Mouse (Mus musculus): ENCODE data around the gene Klhl26.

The Klhl26 gene

DNA sequence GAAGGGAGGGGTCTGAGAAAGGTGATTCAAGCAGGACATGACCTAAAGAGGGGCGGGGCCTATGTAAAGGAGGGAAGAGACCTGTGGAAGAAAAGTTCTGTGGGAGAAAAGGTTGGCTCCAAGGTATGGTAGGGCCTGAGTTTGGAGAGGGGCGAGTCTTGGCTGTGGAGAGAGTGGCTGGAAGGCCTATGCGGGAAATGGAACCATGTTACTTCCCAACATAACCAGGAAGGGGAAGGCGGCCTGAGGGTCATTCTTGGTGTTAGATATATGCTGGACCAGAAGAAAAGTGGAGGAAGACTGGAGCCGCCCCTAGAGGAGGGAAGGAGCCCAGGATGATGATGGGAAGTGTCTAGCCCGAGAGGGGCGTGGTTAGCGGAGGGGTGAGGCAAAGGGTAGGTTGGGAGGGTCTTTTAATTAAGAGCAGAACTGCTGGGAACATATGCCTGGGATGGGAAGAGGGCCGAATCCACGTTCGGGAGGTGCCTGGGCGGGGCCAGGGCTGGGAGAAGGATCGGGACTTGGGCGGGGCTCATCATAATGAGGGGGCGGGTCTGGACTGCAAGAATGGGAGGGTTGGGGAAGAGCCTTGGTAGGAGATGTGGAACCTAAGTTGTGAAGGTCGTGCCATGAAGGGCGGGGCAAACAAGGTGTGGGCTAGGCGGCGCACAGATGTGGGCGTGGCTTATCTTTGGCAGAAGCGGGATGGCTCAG, 658 bp upstream of the Klhl26 start:
- DNase-seq (ENCODE audit: low spot score in 2 of 2): no peak

DNA sequence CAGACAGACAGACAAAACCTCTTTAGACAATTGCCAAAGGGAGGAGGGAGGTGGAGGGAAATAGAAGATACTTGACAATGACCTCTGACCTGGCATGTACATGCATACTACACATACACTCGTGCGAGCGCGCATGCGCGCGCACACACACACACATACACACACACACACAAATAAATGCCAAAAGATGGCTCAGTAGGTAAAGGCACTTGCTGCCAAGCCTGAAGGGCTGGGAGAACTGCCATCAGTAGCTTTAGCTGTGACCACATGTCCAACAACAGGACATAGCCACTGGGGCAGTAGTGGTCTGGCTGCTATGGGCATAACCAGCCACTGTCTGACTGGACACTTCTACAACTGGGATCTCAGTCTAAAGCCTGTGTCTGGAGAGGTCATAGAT, 4.9 kb downstream of the Klhl26 start:
- DNase-seq (ENCODE audit: low spot score in 2 of 2): no peak

DNA sequence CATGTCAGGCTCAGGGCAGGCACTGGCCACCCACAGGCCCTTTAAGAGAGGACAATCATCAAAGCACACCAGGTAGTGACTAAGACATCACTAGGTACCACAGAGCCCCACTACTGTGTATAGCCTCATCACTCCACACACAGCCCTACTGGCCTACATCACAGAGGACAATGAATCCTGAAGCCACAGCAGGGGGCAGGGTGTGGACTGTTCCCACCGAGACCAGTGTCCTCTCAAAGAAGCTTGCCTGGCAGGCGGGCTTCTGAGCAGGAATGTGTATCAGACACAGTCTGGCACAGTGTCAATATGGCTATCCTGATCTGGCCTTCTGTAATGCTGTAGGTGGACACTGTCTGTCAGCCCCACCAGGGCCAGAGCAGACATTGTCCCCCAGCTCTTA, 6.8 kb downstream of the Klhl26 start:
- DNase-seq (ENCODE audit: low spot score in 2 of 2): no peak

DNA sequence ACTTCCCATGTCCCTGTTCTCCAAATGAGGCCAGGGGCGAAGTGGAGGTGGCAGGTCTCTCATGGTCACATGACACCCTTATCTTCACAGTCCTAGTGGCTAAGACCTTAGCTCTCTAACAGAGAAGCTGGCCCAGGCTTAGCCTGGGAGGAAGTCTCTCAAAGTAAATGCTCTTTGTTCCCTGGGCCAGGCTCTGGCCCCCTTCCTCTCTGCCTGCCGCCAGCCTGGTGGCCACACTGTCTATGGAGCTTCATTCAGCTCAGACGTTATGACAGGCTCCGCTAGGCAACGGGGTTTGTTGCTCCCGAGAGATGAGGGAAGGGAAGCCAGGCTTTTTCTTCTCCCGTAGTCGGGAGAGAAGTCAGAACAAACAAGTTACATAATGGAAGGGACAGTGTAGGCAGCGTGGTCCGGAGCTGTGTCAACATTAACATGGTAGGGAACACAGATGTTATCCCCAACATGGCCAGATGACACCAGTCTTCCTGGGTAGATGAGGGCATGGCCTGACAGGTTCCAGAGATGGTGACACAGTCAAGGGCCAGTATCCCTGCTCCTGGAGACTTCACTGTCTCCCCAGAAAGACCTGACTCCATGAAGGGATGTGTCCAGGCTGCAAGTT, 7.4 kb downstream of the Klhl26 start:
- no peak for DNase-seq (ENCODE audit: low spot score in 2 of 2)

DNA sequence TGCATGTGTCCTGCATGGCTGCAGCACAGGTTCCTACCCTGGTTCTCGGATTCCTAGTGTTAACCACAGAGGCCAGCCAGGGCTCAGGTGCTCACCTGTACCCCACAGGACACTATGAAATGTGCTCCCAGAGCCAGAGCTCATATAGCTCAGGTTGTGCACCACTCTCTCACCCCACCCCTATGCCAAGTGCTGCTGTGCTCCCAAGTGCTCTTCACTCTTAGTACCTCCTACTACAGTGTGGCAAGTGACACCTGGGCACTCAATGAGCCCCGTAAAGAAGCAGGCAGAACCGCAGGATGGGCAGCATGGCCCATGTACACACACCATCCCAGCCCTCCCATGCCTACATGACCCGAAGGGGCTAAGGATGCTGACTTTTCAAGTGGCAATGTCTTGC, 8.0 kb downstream of the Klhl26 start:
- DNase-seq (ENCODE audit: low spot score in 2 of 2): no peak

DNA sequence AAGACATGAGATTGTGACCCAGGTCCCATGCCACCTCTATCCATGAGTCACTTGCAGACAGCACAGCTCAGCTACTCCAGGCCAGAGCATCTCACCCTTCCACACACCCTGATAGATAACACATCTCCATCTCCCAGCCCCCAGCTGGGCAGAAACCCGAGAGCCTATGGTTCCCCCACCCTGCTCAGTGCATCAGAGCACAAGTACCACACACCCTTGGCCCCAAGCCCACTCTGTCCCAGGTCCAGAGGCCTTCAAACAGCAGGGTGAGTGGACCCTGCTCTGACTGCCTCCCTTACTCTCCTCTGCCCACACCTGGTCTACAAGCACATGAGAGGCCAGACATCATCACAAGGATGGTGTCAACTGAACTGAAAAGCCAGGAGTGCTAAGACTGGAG, 8.9 kb downstream of the Klhl26 start:
- no peak for DNase-seq (ENCODE audit: low spot score in 2 of 2)

DNA sequence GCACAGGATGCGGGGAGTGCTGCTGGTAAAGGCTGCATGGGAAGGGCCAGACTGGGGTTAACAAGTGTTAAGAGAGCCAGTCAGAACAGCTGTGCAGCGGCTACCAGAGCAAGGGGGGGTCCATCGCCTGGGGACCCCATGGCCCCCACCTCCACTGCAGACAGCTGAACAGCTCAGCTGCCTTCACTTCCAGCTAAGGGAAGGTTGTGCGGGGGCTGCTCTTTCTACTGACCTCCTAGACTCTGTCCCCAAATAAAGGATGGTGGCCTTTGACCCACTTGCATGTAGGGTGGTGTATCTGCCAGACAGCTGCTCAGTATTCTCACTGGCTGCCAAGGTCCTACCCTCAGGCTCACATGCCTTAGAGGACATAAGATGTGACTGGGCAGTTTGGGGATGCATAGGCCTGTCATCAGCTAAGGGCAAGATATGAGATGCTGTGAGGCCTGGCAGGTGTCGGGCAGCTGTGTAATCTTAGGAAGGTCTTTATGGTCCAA, 9.5 kb downstream of the Klhl26 start:
- DNase-seq (ENCODE audit: low spot score in 2 of 2): no peak

DNA sequence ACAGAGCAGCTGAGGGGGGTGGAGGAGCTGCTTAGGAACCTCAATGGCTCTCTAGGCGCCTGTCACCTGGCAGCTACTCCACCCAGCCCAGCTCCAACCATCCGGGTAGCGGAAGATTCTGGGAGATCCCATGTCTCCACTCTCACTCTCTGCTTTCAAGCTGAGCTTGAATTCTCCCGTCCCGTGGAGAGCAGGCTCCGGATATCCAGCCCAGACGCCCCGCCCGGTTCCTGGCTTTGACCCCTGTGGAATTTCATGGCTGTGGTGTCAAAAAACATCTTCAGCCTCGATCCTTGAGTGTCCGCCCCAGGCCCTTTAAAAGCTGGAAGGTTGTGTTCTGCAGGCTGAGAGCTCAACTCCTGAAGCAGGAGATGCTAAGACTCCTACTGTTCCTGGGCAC, 10.0 kb downstream of the Klhl26 start:
- DNase-seq (ENCODE audit: low spot score in 2 of 2): no peak

DNA sequence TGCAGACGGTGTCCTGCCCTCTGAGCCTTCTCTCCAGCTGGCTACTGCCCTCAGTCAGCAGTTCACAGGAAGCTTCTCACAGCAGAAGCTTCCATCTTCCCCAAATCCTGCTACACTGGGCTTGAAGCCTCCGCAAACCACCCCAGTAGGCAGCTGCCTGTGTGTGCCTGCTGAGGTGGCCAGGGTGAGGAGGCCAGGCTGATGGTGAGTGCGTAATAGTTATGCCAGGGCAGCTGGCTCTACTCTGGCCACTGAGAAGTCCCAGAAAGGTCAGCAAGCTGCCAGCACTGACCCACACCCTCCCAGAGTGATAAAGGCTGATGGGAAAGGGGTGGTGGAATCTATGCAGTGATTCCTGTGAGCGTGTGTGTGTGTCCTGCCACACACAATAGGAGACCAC, 10.5 kb downstream of the Klhl26 start:
- no peak for DNase-seq (ENCODE audit: low spot score in 2 of 2)

DNA sequence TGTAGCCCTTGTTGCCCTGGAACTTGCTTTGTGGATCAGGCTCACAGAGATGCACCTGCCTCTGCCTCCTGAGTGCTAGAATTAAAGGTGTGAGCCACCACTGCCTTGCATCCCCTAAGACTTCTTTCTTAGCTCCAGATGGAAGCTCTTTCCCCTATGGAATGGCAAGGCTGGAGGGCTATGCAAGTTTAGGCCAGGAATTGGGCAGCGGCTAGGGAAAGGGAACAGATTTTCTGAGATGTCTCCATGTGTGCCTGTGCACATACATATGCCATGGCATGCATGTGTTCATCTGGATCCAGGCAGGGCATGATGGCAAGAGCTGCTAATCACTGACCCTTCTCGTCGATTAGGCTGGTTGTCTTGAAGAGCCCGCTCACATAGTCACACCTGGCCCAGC, 11.1 kb downstream of the Klhl26 start:
- no peak for DNase-seq (ENCODE audit: low spot score in 2 of 2)

DNA sequence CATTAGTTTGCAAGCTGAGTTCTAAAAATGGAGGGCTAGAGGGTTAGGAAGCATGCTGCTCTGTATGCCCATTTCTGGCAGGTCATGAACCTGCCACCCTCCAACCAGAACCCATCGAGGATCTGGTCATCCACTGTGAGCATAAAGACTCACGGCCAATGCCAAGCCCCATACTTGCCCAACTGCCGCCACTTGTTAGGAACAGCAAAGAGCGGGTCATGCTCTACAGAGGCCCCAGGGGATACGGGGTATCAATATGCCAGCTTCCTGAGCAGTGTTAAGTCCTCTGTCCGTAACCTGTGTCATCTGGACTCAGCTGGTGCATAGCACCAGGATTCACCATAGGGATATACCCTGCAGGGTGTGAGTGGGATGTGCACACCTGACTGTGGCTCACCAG, 12.6 kb downstream of the Klhl26 start:
- no peak for DNase-seq (ENCODE audit: low spot score in 2 of 2)

DNA sequence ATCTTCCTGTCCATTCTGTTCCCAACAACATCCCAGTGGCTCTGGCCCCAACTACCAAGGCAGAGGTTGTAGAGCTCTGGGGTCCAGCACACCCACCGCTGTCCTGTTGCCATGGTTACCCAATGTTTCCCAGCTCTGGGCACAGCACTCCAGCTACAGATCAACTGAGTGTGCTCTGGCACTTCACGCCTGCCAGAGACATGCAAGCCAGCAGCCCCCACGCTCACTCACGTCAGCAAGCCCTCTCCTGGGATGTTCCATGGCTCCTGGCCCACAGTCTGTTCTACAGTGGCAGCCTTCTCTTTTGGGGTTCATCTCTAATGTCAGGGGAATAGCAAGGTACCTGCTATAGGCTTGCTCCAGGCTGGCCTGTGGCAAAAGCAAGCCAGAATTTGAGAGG, 13.5 kb downstream of the Klhl26 start:
- no peak for DNase-seq (ENCODE audit: low spot score in 2 of 2)

DNA sequence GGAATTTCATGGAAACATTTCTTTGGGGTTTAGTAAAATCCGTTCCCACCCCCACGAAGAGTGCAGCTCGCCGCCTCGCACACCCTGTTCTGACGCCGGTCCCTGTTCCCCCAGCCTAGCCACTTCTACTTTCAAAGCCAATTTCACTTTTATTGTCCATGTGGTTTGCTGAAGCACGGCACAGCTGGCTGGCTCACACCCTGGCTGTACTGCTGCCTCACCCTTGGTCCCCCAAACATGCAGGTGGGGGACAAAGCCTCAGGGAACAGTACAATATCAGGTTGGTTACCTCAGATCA, 14.3 kb downstream of the Klhl26 start:
- no peak for DNase-seq (ENCODE audit: low spot score in 2 of 2)

DNA sequence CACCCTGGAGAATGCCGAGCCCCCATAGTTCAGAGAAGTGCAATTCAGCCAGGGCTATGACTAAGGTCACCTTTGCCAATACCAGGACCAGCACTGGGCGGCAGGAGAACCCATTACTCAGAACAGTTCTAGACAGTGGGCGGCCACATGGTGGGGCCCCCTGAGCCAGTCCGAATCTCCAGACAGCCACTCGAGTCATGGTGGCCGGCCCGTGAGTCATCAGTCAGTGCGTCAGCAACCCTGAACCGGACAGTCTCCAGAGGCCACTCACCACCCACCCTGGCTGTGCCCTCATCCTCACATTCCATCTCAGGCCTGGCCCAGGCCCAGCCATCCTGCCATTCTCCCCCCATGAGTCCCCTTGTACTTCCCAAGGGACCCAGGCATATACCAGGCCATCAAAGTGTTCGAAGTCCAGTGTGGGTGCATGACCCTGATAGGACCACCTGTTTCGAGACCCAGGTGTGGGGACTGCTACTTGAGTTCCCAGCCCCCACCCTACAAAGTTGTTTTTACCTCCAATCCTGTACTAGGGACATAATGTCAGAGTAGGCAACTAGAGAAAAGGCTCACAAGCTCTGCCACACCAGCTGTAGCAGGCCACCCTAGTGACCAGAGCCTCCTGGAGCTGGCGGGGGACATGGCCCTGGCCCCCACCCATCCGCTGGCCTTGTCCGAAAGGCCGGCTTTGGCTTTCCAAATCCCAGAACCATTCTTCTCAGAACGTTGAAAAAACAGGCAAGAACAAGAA, 14.8 kb downstream of the Klhl26 start:
- DNase-seq (ENCODE audit: low spot score in 2 of 2): no peak

DNA sequence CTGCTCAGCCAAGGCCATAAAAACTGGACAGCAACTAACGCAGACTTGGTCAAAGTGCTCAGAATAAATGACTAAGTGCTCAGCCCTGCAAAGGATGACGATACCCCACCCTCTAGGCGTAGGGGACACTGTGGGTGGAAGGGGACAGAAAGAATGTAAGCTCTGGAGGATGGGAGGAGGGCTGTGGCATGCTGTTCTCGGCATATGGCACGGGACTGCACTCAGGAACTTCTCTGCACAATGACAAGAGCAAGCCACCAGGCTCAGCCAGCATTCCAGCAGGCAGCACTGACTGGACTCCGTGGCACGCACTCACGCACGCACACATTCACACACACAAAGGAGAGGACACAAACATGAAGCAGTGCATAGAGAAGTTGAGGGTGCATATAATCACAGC, 16.2 kb downstream of the Klhl26 start:
- DNase-seq (ENCODE audit: low spot score in 2 of 2): no peak

DNA sequence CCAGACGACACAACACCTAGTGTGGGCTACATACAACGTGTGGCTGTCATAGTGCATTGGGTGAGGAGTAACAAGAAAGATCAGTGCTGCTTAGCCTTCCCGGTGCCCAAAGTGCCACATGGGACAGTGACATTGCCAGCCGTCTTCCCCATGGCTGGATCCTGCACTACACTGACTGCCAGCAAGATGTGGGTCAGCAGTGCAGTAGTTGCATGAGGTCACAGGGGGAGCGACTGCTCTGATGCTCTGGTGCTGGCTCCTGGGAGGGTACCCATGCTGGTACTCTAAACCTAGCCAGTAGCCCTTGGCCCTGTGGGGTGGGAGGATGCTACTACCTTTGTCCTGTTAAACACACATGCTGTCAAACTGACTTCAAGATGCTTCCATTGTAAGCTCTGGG, 16.6 kb downstream of the Klhl26 start:
- DNase-seq (ENCODE audit: low spot score in 2 of 2): no peak

DNA sequence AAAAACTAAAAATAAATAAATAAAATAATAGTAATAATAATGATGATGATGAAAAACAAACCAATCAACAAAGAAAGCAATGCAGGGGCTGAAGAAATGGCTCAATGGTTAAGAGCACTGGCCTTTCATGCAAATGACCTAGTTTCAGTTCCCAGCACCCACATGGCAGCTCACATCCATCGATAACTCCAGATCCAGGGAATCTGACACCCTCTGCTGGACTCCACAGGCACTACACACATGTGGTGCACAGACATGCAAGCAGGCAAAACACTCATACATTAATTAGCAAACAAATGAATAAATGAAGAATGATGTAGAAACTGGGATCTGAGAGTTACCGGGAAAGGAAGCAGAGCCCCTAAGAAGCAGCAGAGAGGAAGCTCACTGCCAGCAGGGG, 17.1 kb downstream of the Klhl26 start:
- DNase-seq (ENCODE audit: low spot score in 2 of 2): no peak

DNA sequence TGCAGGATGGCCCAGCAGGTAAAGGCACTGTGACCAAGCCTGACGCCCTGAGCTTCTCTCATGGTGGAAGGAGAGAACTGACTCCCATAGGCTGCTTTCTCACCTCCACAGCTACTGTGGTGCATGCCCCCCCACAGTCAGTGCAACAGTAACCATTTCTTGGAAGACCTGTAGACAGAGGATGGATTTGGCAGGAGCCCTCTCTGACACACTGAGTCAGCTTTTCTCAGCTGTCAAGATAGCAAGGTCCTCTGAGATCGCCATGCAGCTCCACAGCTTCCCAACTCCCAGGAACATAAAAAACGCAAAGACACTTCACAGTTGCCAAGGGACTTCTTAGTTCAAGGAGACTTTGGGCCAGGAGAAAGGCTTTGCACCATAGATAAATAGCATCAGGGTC, 18.3 kb downstream of the Klhl26 start:
- no peak for DNase-seq (ENCODE audit: low spot score in 2 of 2)

DNA sequence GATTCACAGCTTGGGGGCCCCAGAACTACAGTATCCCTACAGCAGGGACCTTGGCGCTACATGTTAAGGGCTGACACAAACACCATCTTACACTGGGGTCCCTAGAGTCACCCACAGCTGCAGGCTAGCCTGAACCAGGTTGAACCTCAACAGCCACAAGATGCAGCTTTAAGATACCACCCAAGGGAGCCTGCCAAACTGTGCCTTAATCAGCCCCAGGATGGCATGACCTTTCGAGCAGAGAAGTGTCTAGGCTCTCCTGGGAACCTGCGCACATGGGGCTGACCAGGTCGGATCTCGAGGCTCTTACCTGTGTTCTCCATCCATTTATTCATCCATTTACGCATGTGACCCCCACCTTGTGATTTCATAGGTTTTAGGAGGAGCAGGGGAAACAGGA, 18.9 kb downstream of the Klhl26 start:
- no peak for DNase-seq (ENCODE audit: low spot score in 2 of 2)

DNA sequence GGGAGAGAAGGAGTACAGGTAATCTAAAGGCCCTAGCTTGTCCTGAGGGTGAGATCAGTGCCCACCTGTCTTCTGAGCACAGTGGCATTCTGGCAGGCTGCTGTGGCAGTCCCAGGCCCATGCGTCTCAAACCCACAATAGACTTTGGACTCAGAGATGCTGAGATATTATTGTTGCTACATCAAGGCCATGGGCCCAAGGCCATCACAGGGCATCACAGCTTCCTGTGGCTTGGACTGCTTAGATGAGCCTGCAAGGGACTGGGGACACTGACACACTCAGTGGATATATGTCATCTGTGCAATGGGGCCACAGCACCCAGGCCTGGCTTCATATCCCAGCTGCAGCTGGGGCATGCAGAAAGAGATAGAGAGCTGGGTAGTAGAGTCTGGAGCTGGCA, 19.8 kb downstream of the Klhl26 start:
- no peak for DNase-seq (ENCODE audit: low spot score in 2 of 2)

DNA sequence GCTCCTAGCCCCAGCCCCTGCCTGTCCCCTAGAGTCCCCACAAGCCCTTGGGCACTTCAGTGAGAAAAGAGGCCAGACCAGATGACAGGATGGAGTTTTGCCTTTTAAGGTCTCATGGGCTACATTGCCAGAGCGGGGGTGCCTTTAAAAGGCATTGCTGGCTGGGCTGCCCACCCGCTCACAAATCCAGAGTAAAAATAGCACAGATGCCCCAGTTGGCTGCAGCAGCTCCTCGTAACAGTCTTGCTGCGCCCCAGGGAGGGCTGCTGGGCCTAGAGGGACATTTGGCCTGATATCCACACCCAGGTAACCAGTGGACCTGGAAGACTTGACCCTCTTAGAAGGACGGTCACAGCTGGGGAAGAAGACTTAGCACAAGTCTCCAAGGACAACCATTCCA, 22.9 kb downstream of the Klhl26 start:
- no peak for DNase-seq (ENCODE audit: low spot score in 2 of 2)

DNA sequence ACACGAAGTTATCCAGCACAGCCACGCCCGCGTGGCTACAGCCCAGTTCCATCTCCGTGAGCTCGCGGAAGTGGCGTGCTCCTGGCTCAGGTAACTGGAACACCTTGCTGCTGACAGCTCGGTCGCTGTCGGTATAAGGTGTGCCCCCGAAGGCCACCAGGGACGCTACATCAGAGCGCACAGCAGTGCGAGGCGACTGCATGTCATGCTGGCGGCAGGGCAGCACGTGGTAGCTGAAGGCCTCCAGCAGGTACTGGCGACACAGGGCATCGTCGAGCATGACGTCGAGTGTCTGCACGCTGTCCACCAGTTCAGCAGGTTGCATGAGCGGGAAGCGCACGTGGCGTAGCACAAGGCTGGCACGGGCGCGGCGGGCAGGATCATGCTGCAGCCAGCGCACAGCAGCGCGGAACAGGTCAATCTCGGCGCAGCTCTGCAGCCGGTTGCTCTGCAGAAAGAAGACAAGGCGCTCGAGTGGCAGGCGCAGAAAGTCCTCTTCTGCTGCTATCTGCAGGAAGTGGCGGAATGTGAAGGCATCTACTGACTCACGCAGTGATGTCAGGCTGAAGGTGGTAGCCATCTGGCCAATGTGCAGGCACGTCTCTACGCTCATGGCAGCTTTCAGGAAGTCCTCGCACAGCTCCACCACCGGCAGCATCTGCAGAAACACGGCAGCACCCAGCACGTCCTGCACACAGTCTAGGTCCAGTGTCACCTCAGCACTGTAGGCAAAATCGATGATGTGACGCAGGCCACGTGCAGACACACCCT, 24.4 kb downstream of the Klhl26 start:
- DNase-seq (ENCODE audit: low spot score in 2 of 2): no peak

All from frontal cortex, postnatal 14 days (tissue).